Mouse (Mus musculus) CH12.LX (cell line): ENCODE data around the gene Sstr3. TPM values are rescaled to one million over a fixed set of nuclear protein-coding genes. Genes with fewer than 3 reads are reported as not detected.

ENCODE experiments used
- DNase-seq: peaks from one replicate; pipeline ENCODE4 v3.0.0-alpha.2; 2013; ENCODE audit errors: extremely low read depth
- H3K27ac ChIP-seq: 2 replicates; pipeline ENCODE4 v1.5.1; 2012; ENCODE audit warnings: low read depth, mild to moderate bottlenecking, control low read depth, moderate library complexity; ENCODE audit not compliant: insufficient read depth
- H3K27me3 ChIP-seq: replicated peaks from 2 replicates; pipeline ENCODE3; 2012; ENCODE audit warnings: inconsistent platforms
- H3K36me3 ChIP-seq, 2 experiments: replicated peaks in 1 of 2; 2 replicates each; pipeline versions ENCODE3 to v1.6.1; 2012; ENCODE audit warnings: inconsistent platforms in 1 of 2, low read length in 1 of 2, mild to moderate bottlenecking in 1 of 2, mixed read lengths in 1 of 2, moderate library complexity in 1 of 2; ENCODE audit not compliant: control insufficient read depth in 1 of 2, insufficient read depth in 1 of 2
- H3K4me1 ChIP-seq, 2 experiments: 2 replicates each; pipeline ENCODE4 v1.6.1; 2012; ENCODE audit warnings: inconsistent platforms in 1 of 2, moderate library complexity in 1 of 2; ENCODE audit not compliant: insufficient read depth in 2 of 2, control insufficient read depth in 1 of 2
- H3K4me2 ChIP-seq: 2 replicates; pipeline ENCODE4 v1.6.1; 2012; ENCODE audit warnings: low read depth, mild to moderate bottlenecking, control low read depth; ENCODE audit not compliant: poor library complexity, insufficient read depth, severe bottlenecking
- H3K4me3 ChIP-seq, 3 experiments: fragments of 150-350 bp in 1 of 3; sonication (generic) in 1 of 3; replicated peaks in 1 of 3; 2 replicates each; pipeline versions ENCODE3 to v1.5.1; 2011 to 2012; ENCODE audit warnings: low read depth in 2 of 3, low read length in 2 of 3, mild to moderate bottlenecking in 2 of 3, moderate library complexity in 2 of 3, control low read depth in 1 of 3, improper control_type of control experiment in 1 of 3, inconsistent platforms in 1 of 3, mixed read lengths in 1 of 3; ENCODE audit not compliant: poor library complexity in 1 of 3
- H3K79me2 ChIP-seq: replicated peaks from 2 replicates; pipeline ENCODE4 v1.6.1; 2012; ENCODE audit warnings: mild to moderate bottlenecking, moderate library complexity; ENCODE audit not compliant: control insufficient read depth, poor library complexity, insufficient read depth, severe bottlenecking; ENCODE audit errors: extremely low read depth
- H3K9ac ChIP-seq: 2 replicates; pipeline ENCODE4 v1.6.1; 2012; ENCODE audit warnings: low read depth, mild to moderate bottlenecking, control low read depth, moderate library complexity; ENCODE audit not compliant: insufficient read depth
- H3K9me3 ChIP-seq: replicated peaks from 2 replicates; pipeline ENCODE3; 2012; ENCODE audit warnings: low read length, inconsistent platforms, mixed read lengths
- BHLHE40 ChIP-seq: IDR thresholded peaks from 2 replicates; pipeline ENCODE4 v1.6.1; 2011; ENCODE audit warnings: mild to moderate bottlenecking, low read depth, low read length, improper control_type of control experiment
- CHD2 ChIP-seq: IDR thresholded peaks from 2 replicates; pipeline ENCODE4 v1.6.1; 2011; ENCODE audit warnings: low read length, improper control_type of control experiment
- CTCF ChIP-seq, 2 experiments: IDR thresholded peaks in 1 of 2; conservative IDR thresholded peaks in 1 of 2; 2 replicates each; pipeline ENCODE4 v1.5.1; 2011 to 2012; ENCODE audit warnings: low read depth in 2 of 2, low read length in 2 of 2, improper control_type of control experiment in 1 of 2, inconsistent platforms in 1 of 2, mild to moderate bottlenecking in 1 of 2, moderate library complexity in 1 of 2
- E2F4 ChIP-seq: IDR thresholded peaks from 2 replicates; pipeline ENCODE4 v1.6.1; 2011; ENCODE audit warnings: low read depth, low read length, improper control_type of control experiment; ENCODE audit not compliant: insufficient replicate concordance
- ELF1 ChIP-seq: IDR thresholded peaks from 2 replicates; pipeline ENCODE4 v1.6.1; 2014; ENCODE audit warnings: low read depth, mild to moderate bottlenecking, inconsistent platforms, low read length, improper control_type of control experiment
- EP300 ChIP-seq: IDR thresholded peaks from 2 replicates; pipeline ENCODE4 v1.6.1; 2011; ENCODE audit warnings: low read length, improper control_type of control experiment
- ETS1 ChIP-seq: conservative IDR thresholded peaks from 2 replicates; pipeline ENCODE4 v1.6.1; 2012; ENCODE audit warnings: low read depth, mild to moderate bottlenecking, inconsistent platforms, low read length, improper control_type of control experiment, moderate library complexity
- GABPA ChIP-seq: IDR thresholded peaks from 2 replicates; pipeline ENCODE4 v1.6.1; 2012; ENCODE audit warnings: low read depth, low read length, improper control_type of control experiment, inconsistent platforms; ENCODE audit not compliant: insufficient replicate concordance
- IRF4 ChIP-seq: IDR thresholded peaks from 2 replicates; pipeline ENCODE4 v1.6.1; 2014; ENCODE audit warnings: low read depth, mild to moderate bottlenecking, inconsistent platforms, low read length, improper control_type of control experiment
- JUND ChIP-seq: conservative IDR thresholded peaks from 2 replicates; pipeline ENCODE4 v1.6.1; 2011; ENCODE audit warnings: low read depth, low read length, improper control_type of control experiment
- MAFK ChIP-seq: IDR thresholded peaks from 2 replicates; pipeline ENCODE4 v1.6.1; 2011; ENCODE audit warnings: low read length, improper control_type of control experiment; ENCODE audit not compliant: insufficient replicate concordance
- MAX ChIP-seq: IDR thresholded peaks from 2 replicates; pipeline ENCODE4 v1.6.1; 2011; ENCODE audit warnings: low read length, improper control_type of control experiment
- MEF2A ChIP-seq: IDR thresholded peaks from 2 replicates; pipeline ENCODE4 v1.6.1; 2014; ENCODE audit warnings: low read depth, mild to moderate bottlenecking, inconsistent platforms, low read length, improper control_type of control experiment, borderline replicate concordance
- MXI1 ChIP-seq: IDR thresholded peaks from 2 replicates; pipeline ENCODE4 v1.6.1; 2011; ENCODE audit warnings: mild to moderate bottlenecking, low read depth, low read length, improper control_type of control experiment
- MYC ChIP-seq: IDR thresholded peaks from 2 replicates; pipeline ENCODE4 v1.6.1; 2011; ENCODE audit warnings: low read depth, mild to moderate bottlenecking, improper control_type of control experiment, low read length
- NELFE ChIP-seq: IDR thresholded peaks from 2 replicates; pipeline ENCODE4 v1.6.1; 2011; ENCODE audit warnings: low read depth, low read length, improper control_type of control experiment
- PAX5 ChIP-seq: IDR thresholded peaks from 2 replicates; pipeline ENCODE4 v1.6.1; 2012; ENCODE audit warnings: low read length, inconsistent platforms, mixed read lengths
- POLR2A ChIP-seq: IDR thresholded peaks from 2 replicates; pipeline ENCODE4 v1.6.1; 2011; ENCODE audit warnings: low read depth, mild to moderate bottlenecking, improper control_type of control experiment, low read length
- POLR2AphosphoS2 ChIP-seq: IDR thresholded peaks from 2 replicates; pipeline ENCODE4 v1.6.1; 2011; ENCODE audit warnings: low read depth, low read length, improper control_type of control experiment
- SMC3 ChIP-seq: IDR thresholded peaks from 2 replicates; pipeline ENCODE4 v1.6.1; 2011; ENCODE audit warnings: low read depth, low read length, improper control_type of control experiment
- TBP ChIP-seq: conservative IDR thresholded peaks from 2 replicates; pipeline ENCODE4 v1.6.1; 2011; ENCODE audit warnings: low read depth, low read length, improper control_type of control experiment
- TCF12 ChIP-seq: IDR thresholded peaks from 2 replicates; pipeline ENCODE4 v1.6.1; 2014; ENCODE audit warnings: low read depth, mild to moderate bottlenecking, inconsistent platforms, low read length, improper control_type of control experiment
- UBTF ChIP-seq: IDR thresholded peaks from 2 replicates; pipeline ENCODE4 v1.6.1; 2012; ENCODE audit warnings: low read depth, mild to moderate bottlenecking, inconsistent platforms, low read length, improper control_type of control experiment, moderate library complexity
- USF1 ChIP-seq: IDR thresholded peaks from 2 replicates; pipeline ENCODE4 v1.6.1; 2014; ENCODE audit warnings: low read depth, mild to moderate bottlenecking, inconsistent platforms, low read length, improper control_type of control experiment
- USF2 ChIP-seq: conservative IDR thresholded peaks from 2 replicates; pipeline ENCODE4 v1.6.1; 2011; ENCODE audit warnings: low read depth, low read length, improper control_type of control experiment
- ZC3H11A ChIP-seq: IDR thresholded peaks from 2 replicates; pipeline ENCODE4 v1.6.1; 2012; ENCODE audit warnings: low read depth, mild to moderate bottlenecking, inconsistent platforms, low read length, improper control_type of control experiment
- ZKSCAN1 ChIP-seq: IDR thresholded peaks from 2 replicates; pipeline ENCODE4 v1.6.1; 2012; ENCODE audit warnings: low read depth, inconsistent platforms, low read length, improper control_type of control experiment, borderline replicate concordance
- ZMIZ1 ChIP-seq: IDR thresholded peaks from 2 replicates; pipeline ENCODE4 v1.6.1; 2012; ENCODE audit warnings: low read depth, mild to moderate bottlenecking, inconsistent platforms, low read length, improper control_type of control experiment
- dilution Hi-C: fragments of 300-500 bp; cut with MboI; formaldehyde crosslinking; loops from 2 replicates; pipeline ENCODE4 v1.14.3; 2020; ENCODE audit warnings: low sequenced_read_pairs; ENCODE audit not compliant: extremely low pct_unique_long_range_greater_than_20kb, extremely low pct_ligation_motif_present
- in situ Hi-C: fragments of 300-500 bp; cut with MboI; formaldehyde crosslinking; loops from 3 replicates; pipeline ENCODE4 v1.14.3; 2019; ENCODE audit warnings: low sequenced_read_pairs, low pct_ligation_motif_present, low pct_unique_long_range_greater_than_20kb, mixed read lengths
- polyA plus RNA-seq: library from polyadenylated mRNA; unstranded; fragments of >175 nt; gene quantifications from 2 replicates; pipeline ENCODE4 v1.2.1, GENCODE M21; 2012; ENCODE audit warnings: low read depth; ENCODE audit not compliant: insufficient read length
- total RNA-seq, 2 experiments: library from RNA; depleted of rRNA; stranded (reverse); fragments of 300-350 nt in 1 of 2; fragments of >200 nt in 1 of 2; gene quantifications; 2 replicates each; pipeline ENCODE4 v1.2.3; 2012 to 2014

The Sstr3 gene
- total and polyA plus RNA-seq, 3 experiments: 0.36 TPM; not detected in 2

DNA sequence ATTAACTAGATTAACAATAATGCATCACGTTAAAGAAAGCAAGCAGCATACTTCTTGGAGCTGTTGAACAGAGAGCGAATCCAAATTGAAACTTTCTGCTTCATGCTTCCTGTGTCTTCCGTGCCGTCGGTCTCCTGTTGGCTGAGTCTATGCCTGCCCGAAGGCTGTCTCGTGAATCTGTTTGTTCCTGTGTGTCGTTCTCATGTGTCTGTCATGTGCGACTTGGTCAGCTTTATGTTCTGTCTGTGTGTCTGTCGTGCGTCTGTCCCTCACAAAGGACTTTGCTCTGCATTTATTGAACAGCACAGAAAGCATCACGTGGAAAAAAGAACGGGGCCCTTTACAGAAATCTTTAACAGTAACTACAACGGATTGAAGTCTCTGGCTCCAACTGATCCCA, 31.5 kb downstream of the Sstr3 start:
- no peak for DNase-seq
- Histone ChIP-seq H3K9ac (no peak overlapping the region), H3K27me3 (no peaks in the 10 kb centered on the region), H3K4me1 (peaks cover 45 to 92% of the 10 kb centered on the region in 2 experiments), H3K4me2 (no peak overlapping the region), H3K36me3 (no peaks in the 10 kb centered on the region), H3K4me3 (no peak overlapping the region), H3K9me3 (no peaks in the 10 kb centered on the region), H3K79me2 (no peaks in the 10 kb centered on the region), H3K27ac (no peak overlapping the region)
- dilution Hi-C loops (no loop called here), in situ Hi-C loops (loop anchor here (5.0 kb wide), 1 partner anchor 66 kb away; no protein-coding TSS in a partner anchor)
- no peak for TF ChIP-seq BHLHE40
- TF ChIP-seq POLR2A: no peak
- TF ChIP-seq E2F4: no peak
- no peak for TF ChIP-seq UBTF
- TF ChIP-seq SMC3: no peak
- TF ChIP-seq POLR2AphosphoS2: no peak
- no peak for TF ChIP-seq MXI1
- no peak for TF ChIP-seq EP300
- no peak for TF ChIP-seq TBP
- no peak for TF ChIP-seq ZC3H11A
- TF ChIP-seq MAX: no peak
- no peak for TF ChIP-seq MYC
- TF ChIP-seq CHD2: no peak
- TF ChIP-seq GABPA: no peak
- TF ChIP-seq USF2: no peak
- TF ChIP-seq CTCF (conservative IDR thresholded peaks at IDR 0.05 in 1 of 2, IDR thresholded peaks at IDR 0.05 in 1 of 2; ENCODE audit: low read depth in 2 of 2, low read length in 2 of 2): no peak
- TF ChIP-seq MEF2A: no peak
- no peak for TF ChIP-seq ZKSCAN1

DNA sequence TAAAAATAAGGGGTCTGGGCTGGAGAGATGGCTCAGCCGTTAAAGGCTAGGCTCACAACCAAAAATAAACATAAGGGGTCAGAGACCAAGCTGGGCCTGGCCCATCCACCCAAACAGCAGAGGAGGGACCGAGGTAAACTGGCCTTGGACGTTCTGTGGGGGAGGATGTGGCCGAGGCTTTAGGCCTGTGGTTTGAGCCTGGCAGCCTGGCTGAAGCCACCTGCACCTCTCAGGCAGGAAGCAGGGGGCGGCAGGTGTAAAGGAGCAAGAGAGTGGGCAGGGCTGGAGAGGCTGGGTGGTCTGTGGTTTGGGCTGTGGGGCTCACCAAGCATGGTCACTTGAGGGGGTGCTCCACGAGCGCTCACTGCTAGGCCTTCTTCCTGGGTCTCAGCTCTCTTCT, 32.5 kb downstream of the Sstr3 start:
- H3K4me1 ChIP-seq: peaks cover 39 to 83% of the 10 kb centered on the region in 2 experiments
- TF ChIP-seq PAX5: no peak
- no peak for TF ChIP-seq MAX
- peak; percentile 23; the same call in 1 of the 2 replicates for TF ChIP-seq EP300
- no peak for TF ChIP-seq ELF1
- TF ChIP-seq CTCF (conservative IDR thresholded peaks at IDR 0.05 in 1 of 2, IDR thresholded peaks at IDR 0.05 in 1 of 2; ENCODE audit: low read depth in 2 of 2, low read length in 2 of 2): no peak
- no peak for TF ChIP-seq USF1
- no peak for TF ChIP-seq GABPA
- TF ChIP-seq BHLHE40: peak; percentile 47
- TF ChIP-seq TCF12: peak; percentile 84
- TF ChIP-seq TBP: no peak
- no peak for TF ChIP-seq ZKSCAN1
- TF ChIP-seq NELFE: no peak; the same call in 1 of the 2 replicates
- peak; percentile 33; the same call in 1 of the 2 replicates for TF ChIP-seq IRF4
- no peak for TF ChIP-seq ZC3H11A
- no peak for TF ChIP-seq MAFK
- TF ChIP-seq MEF2A: 0 out of 2 replicates have a peak, but pooled peaks have one; percentile 16
- no peak for TF ChIP-seq ZMIZ1
- no peak for TF ChIP-seq JUND
- no peak for TF ChIP-seq POLR2AphosphoS2
- no peak for TF ChIP-seq ETS1
- H3K27me3 ChIP-seq: no peaks in the 10 kb centered on the region
- no peaks in the 10 kb centered on the region for H3K9me3 ChIP-seq
- in situ Hi-C loops: loop anchor here (5.0 kb wide), 1 partner anchor 65 kb away; no protein-coding TSS in a partner anchor
- DNase-seq: no peak
- peak overlapping the region; percentile 36; the same call in 1 of the 2 replicates for H3K27ac ChIP-seq
- dilution Hi-C loops: no loop called here
- H3K79me2 ChIP-seq: no peaks in the 10 kb centered on the region
- H3K9ac ChIP-seq: peak overlapping the region; percentile 54; the same call in 1 of the 2 replicates
- no peak overlapping the region for H3K4me3 ChIP-seq
- no peaks in the 10 kb centered on the region for H3K36me3 ChIP-seq
- H3K4me2 ChIP-seq: no peak overlapping the region
